Mouse (Mus musculus): ENCODE data around the gene Micu1.

The Micu1 gene

GRCm38 (mm10) chr10:59724634-59725033 is 22.4 kb downstream of the Micu1 start:
- DNase-seq (ENCODE audit: low spot score): no peak

GRCm38 (mm10) chr10:59727251-59727650 is 25.0 kb downstream of the Micu1 start:
- DNase-seq (ENCODE audit: low spot score): no peak

- DNase-seq (ENCODE audit: low spot score): no peak
Measured at GRCm38 (mm10) chr10:59729261-59729660, 27.0 kb downstream of the Micu1 start.

GRCm38 (mm10) chr10:59729842-59730241 is 27.6 kb downstream of the Micu1 start:
- DNase-seq (ENCODE audit: low spot score): no peak

- DNase-seq (ENCODE audit: low spot score): no peak
Measured at GRCm38 (mm10) chr10:59736027-59736598, 33.8 kb downstream of the Micu1 start.

- DNase-seq (ENCODE audit: low spot score): no peak
Measured at GRCm38 (mm10) chr10:59741448-59741847, 39.2 kb downstream of the Micu1 start.

- DNase-seq (ENCODE audit: low spot score): no peak
Measured at GRCm38 (mm10) chr10:59743397-59743796, 41.1 kb downstream of the Micu1 start.

GRCm38 (mm10) chr10:59743969-59744368 is 41.7 kb downstream of the Micu1 start:
- no peak for DNase-seq (ENCODE audit: low spot score)

GRCm38 (mm10) chr10:59747334-59747733 is 45.1 kb downstream of the Micu1 start:
- DNase-seq (ENCODE audit: low spot score): no peak

- DNase-seq (ENCODE audit: low spot score): no peak
Measured at GRCm38 (mm10) chr10:59748699-59749200, 46.5 kb downstream of the Micu1 start.

- no peak for DNase-seq (ENCODE audit: low spot score)
Measured at GRCm38 (mm10) chr10:59753538-59754069, 51.3 kb downstream of the Micu1 start.

- DNase-seq (ENCODE audit: low spot score): no peak
Measured at GRCm38 (mm10) chr10:59754104-59754503, 51.8 kb downstream of the Micu1 start.

GRCm38 (mm10) chr10:59754901-59755300 is 52.6 kb downstream of the Micu1 start:
- no peak for DNase-seq (ENCODE audit: low spot score)

GRCm38 (mm10) chr10:59755681-59756080 is 53.4 kb downstream of the Micu1 start:
- DNase-seq (ENCODE audit: low spot score): no peak

- DNase-seq (ENCODE audit: low spot score): no peak
Measured at GRCm38 (mm10) chr10:59756090-59756489, 53.8 kb downstream of the Micu1 start.

GRCm38 (mm10) chr10:59756570-59756969 is 54.3 kb downstream of the Micu1 start:
- DNase-seq (ENCODE audit: low spot score): no peak

- no peak for DNase-seq (ENCODE audit: low spot score)
Measured at GRCm38 (mm10) chr10:59764781-59765180, 62.5 kb downstream of the Micu1 start.

- no peak for DNase-seq (ENCODE audit: low spot score)
Measured at GRCm38 (mm10) chr10:59768369-59769079, 66.2 kb downstream of the Micu1 start.

GRCm38 (mm10) chr10:59771375-59772048 is 69.2 kb downstream of the Micu1 start:
- DNase-seq (ENCODE audit: low spot score): no peak

GRCm38 (mm10) chr10:59772049-59772397 is 69.7 kb downstream of the Micu1 start:
- DNase-seq (ENCODE audit: low spot score): no peak

GRCm38 (mm10) chr10:59773441-59774140 is 71.3 kb downstream of the Micu1 start:
- no peak for DNase-seq (ENCODE audit: low spot score)

- DNase-seq (ENCODE audit: low spot score): no peak
Measured at GRCm38 (mm10) chr10:59774141-59774534, 71.9 kb downstream of the Micu1 start.
